Mouse (Mus musculus): ENCODE results near the gene Rhox3a. TPM values are rescaled to one million over a fixed set of nuclear protein-coding genes. Genes with fewer than 3 reads are reported as not detected.
"Not testable (repeated sequence)": the region's sequence is repeated elsewhere in the genome, so short reads cannot be mapped to it uniquely, and the experiment has no call there.

Rhox3a gene
- not detected for total RNA-seq (2021)
- long read RNA-seq, experiment 1 = 0 reads
- long read RNA-seq, experiment 2 = 0 reads

GRCm38 (mm10) chrX:37249619-37250018 lies at the start of gene Rhox3a:
Rhox3a (plus strand) TSS chrX:37249919.
- intact Hi-C loops (cut with DNase I); DNase-seq (ENCODE audit: low spot score in 2 of 2): not testable (repeated sequence)

DNA sequence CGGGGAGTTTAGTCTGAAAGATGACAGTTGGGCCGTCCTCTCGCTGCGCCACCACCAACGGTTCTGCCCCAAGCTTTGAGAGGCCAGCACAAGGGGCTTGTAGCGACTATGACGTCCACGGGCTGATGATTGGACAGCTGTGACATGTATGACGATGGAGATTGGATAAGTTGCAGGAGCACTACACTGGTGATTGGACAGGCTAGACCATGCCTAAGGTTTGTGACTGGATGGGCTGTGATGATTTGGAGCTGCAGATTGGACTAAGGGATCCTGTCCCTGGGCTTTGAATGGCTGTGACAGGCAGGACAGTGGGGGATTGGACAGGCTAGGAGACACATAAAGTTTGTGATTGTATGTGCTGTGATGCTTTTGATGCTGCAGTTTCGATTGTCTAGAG lies 38.8 kb upstream of the Rhox3a start, which contains the start of gene Gm9:
Gm9 (minus strand) TSS at position 101 of the 400 bp plus-strand sequence.
- intact Hi-C loops (cut with DNase I) = no loop called here
- no peak for DNase-seq (ENCODE audit: low spot score in 2 of 2)

GRCm38 (mm10) chrX:37222158-37222557 lies 27.6 kb upstream of the Rhox3a start, which contains the start of gene Rhox1:
Rhox1 (minus strand) TSS chrX:37222258.
- intact Hi-C loops (cut with DNase I); DNase-seq (ENCODE audit: low spot score in 2 of 2): not testable (repeated sequence)

GRCm38 (mm10) chrX:37244676-37245075 lies 5.0 kb upstream of the Rhox3a start, which contains the start of gene Rhox2a:
Rhox2a (plus strand) TSS chrX:37244976.
- intact Hi-C loops (cut with DNase I); DNase-seq (ENCODE audit: low spot score in 2 of 2): not testable (repeated sequence)

- intact Hi-C loops (cut with DNase I); DNase-seq (ENCODE audit: low spot score in 2 of 2): not testable (repeated sequence)
Measured at GRCm38 (mm10) chrX:37265038-37265437, 15.3 kb downstream of the Rhox3a start, which contains the start of gene Rhox4a. Rhox4a (plus strand) TSS chrX:37265338.

Other genes with a start within 250 kb of the Rhox3a start
- gene Sowahd, start 201.1 kb upstream of the Rhox3a start, total RNA-seq (2021) = not detected
- 100 to 1,000 TPM; 292 to 301 TPM for gene Rpl39, start 164.5 kb upstream of the Rhox3a start, total RNA-seq (2021)
- 10 to 100 TPM; 15.0 to 15.6 TPM for gene Upf3b, start 139.6 kb upstream of the Rhox3a start, total RNA-seq (2021)
- 10 to 100 TPM; 15.2 to 15.9 TPM for gene Nkap, start 123.1 kb upstream of the Rhox3a start, total RNA-seq (2021)
- not detected for gene Akap14, start 81.1 kb upstream of the Rhox3a start, total RNA-seq (2021)
- gene Ndufa1, start 58.8 kb upstream of the Rhox3a start, total RNA-seq (2021) = 100 to 1,000 TPM; 252 to 260 TPM
- gene Rnf113a1, start 58.7 kb upstream of the Rhox3a start, total RNA-seq (2021) = 1 to 10 TPM; 5.5 to 7.3 TPM
- not detected for gene Gm9, start 38.9 kb upstream of the Rhox3a start, total RNA-seq (2021)
- gene Rhox1, start 27.7 kb upstream of the Rhox3a start, total RNA-seq (2021) = not detected
- not detected for gene Rhox2a, start 4.9 kb upstream of the Rhox3a start, total RNA-seq (2021)
- not detected for gene Rhox4a, start 15.4 kb downstream of the Rhox3a start, total RNA-seq (2021)
- not detected for gene Rhox3a2, start 130.1 kb downstream of the Rhox3a start, total RNA-seq (2021)
- not detected for gene Rhox4a2, start 140.9 kb downstream of the Rhox3a start, total RNA-seq (2021)
- gene Rhox2b, start 162.1 kb downstream of the Rhox3a start, total RNA-seq (2021) = not detected
- gene Rhox4b, start 182.6 kb downstream of the Rhox3a start, total RNA-seq (2021) = not detected
- gene Rhox2c, start 203.8 kb downstream of the Rhox3a start, total RNA-seq (2021) = not detected
- gene Rhox3c, start 208.7 kb downstream of the Rhox3a start, total RNA-seq (2021) = not detected
- gene Rhox4c, start 230.4 kb downstream of the Rhox3a start, total RNA-seq (2021) = not detected
- gene Rhox2d, start 243.5 kb downstream of the Rhox3a start, total RNA-seq (2021) = not detected

Data from left cerebral cortex, postnatal 14 days (tissue).